Mouse (Mus musculus): ENCODE measurements at regions not wholly inside any gene's neighbourhood (a gene's known extent, or its start where the extent isn't known, plus 50 kb on each side); places are given as distances from the start of the nearest gene placed in this dataset.

DNA sequence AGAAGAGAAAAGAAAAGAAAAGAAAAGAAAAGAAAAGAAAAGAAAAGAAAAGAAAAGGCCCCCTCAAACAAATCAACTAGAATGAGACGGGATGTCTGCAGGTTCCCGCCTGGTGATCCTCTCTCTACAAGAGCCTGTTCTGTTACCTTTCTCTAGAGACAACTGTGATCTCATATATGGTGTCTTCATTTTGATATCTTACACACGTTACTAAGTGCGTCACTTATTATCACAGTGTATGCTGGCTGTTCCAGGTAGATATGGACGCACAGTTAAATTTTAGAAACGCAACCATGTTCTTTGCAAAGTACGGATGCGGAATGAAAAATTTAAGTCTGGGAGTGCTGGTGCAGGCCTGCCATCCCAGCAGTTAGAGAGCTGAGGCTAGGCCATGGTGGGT lies 53.2 kb upstream of the Slc38a2 start:
- TF ChIP-seq CTCF (IDR thresholded peaks at IDR 0.05; ENCODE audit: insufficient read depth, low read length) (no peak), POLR2A (IDR thresholded peaks at IDR 0.05; ENCODE audit: borderline replicate concordance, extremely low read depth, low read depth, low read length) (no peak)

Measured in lung, adult 2 months (tissue).